Mouse (Mus musculus) C2C12 (cell line): ENCODE measurements at regions not wholly inside any gene's neighbourhood (a gene's known extent, or its start where the extent isn't known, plus 50 kb on each side); places are given as distances from the start of the nearest gene placed in this dataset.

Experiments
- H3K27me3 ChIP-seq: one replicate; pipeline ENCODE4 v1.6.1; 2011; ENCODE audit not compliant: control insufficient read depth, insufficient read depth, insufficient read length
- H3K36me3 ChIP-seq: one replicate; pipeline ENCODE4 v1.6.1; 2011; ENCODE audit not compliant: control insufficient read depth, insufficient read depth
- H3K4me3 ChIP-seq: one replicate; pipeline ENCODE4 v1.5.1; 2011; ENCODE audit warnings: mild to moderate bottlenecking, control low read depth; ENCODE audit not compliant: poor library complexity, insufficient read depth, severe bottlenecking
- H3K79me2 ChIP-seq: one replicate; pipeline ENCODE4 v1.6.1; 2011; ENCODE audit not compliant: control insufficient read depth, insufficient read depth
- H3K79me3 ChIP-seq: one replicate; pipeline ENCODE4 v1.6.1; 2011; ENCODE audit warnings: low read depth, control low read depth
- H3ac ChIP-seq: one replicate; pipeline ENCODE3; 2011; ENCODE audit warnings: low read depth; ENCODE audit not compliant: control insufficient read depth, insufficient read length
- CEBPB ChIP-seq: IDR thresholded peaks from one replicate; pipeline ENCODE4 v1.6.1; 2011; ENCODE audit warnings: low read depth, mild to moderate bottlenecking, control low read depth, moderate library complexity
- CTCF ChIP-seq: IDR thresholded peaks from one replicate; pipeline ENCODE4 v1.5.1; 2011; ENCODE audit not compliant: control insufficient read depth, insufficient read depth, insufficient read length
- FOSL1 ChIP-seq: IDR thresholded peaks from one replicate; pipeline ENCODE4 v1.8.0; 2011; ENCODE audit warnings: mild to moderate bottlenecking, low read length; ENCODE audit not compliant: poor library complexity, insufficient read depth, severe bottlenecking
- MAX ChIP-seq: IDR thresholded peaks from one replicate; pipeline ENCODE4 v1.6.1; 2011; ENCODE audit warnings: mild to moderate bottlenecking, control low read depth
- MYOD1 ChIP-seq: IDR thresholded peaks from one replicate; pipeline ENCODE4 v1.6.1; 2011; ENCODE audit warnings: low read depth; ENCODE audit not compliant: control insufficient read depth, insufficient read length
- MYOG ChIP-seq: IDR thresholded peaks from one replicate; pipeline ENCODE4 v1.6.1; 2011; ENCODE audit not compliant: control insufficient read depth, insufficient read length; ENCODE audit errors: extremely low read depth
- USF1 ChIP-seq: IDR thresholded peaks from one replicate; pipeline ENCODE4 v1.6.1; 2011; ENCODE audit warnings: low read depth, mild to moderate bottlenecking, control low read depth, moderate library complexity

- no peak overlapping the region for H3ac ChIP-seq
- H3K36me3 ChIP-seq = no peaks in the 10 kb centered on the region
These were observed 513.4 kb upstream of the Gm26657 start for GRCm38 (mm10) chr4:56226493-56226892.

GRCm38 (mm10) chr4:56224542-56224941 lies 515.3 kb upstream of the Gm26657 start:
- H3K79me2 ChIP-seq = no peaks in the 10 kb centered on the region
- H3ac ChIP-seq = no peak overlapping the region

More at GRCm38 (mm10) chr4:56226493-56226892, 513.4 kb upstream of the Gm26657 start:
- TF ChIP-seq FOSL1 = no peak
- TF ChIP-seq MAX = peak; percentile 12
- TF ChIP-seq MYOD1 = no peak
- no peak for TF ChIP-seq CTCF
- TF ChIP-seq CEBPB = no peak
- TF ChIP-seq USF1 = no peak
- TF ChIP-seq MYOG = no peak
- Histone ChIP-seq H3K4me3 (no peak overlapping the region), H3K79me3 (no peaks in the 10 kb centered on the region), H3K79me2 (no peaks in the 10 kb centered on the region), H3K27me3 (no peaks in the 10 kb centered on the region)

GRCm38 (mm10) chr4:56222023-56222776 lies 517.7 kb upstream of the Gm26657 start:
- no peaks in the 10 kb centered on the region for H3K79me3 ChIP-seq
- no peaks in the 10 kb centered on the region for H3K36me3 ChIP-seq
- TF ChIP-seq USF1 (no peak), FOSL1 (no peak), MAX (no peak), CEBPB (no peak), MYOD1 (peak; percentile 53), CTCF (peak; percentile 72), MYOG (no peak)
- H3K79me2 ChIP-seq = no peaks in the 10 kb centered on the region
- peak overlapping the region; percentile 35 for H3ac ChIP-seq
- no peaks in the 10 kb centered on the region for H3K27me3 ChIP-seq
- no peak overlapping the region for H3K4me3 ChIP-seq

More at GRCm38 (mm10) chr4:56224542-56224941, 515.3 kb upstream of the Gm26657 start:
- Histone ChIP-seq H3K79me3 (no peaks in the 10 kb centered on the region), H3K4me3 (no peak overlapping the region), H3K27me3 (no peaks in the 10 kb centered on the region), H3K36me3 (no peaks in the 10 kb centered on the region)
- TF ChIP-seq CEBPB (no peak), MYOG (no peak)

- TF ChIP-seq CEBPB (no peak), FOSL1 (no peak), USF1 (no peak), MAX (no peak), CTCF (no peak), MYOG (no peak), MYOD1 (no peak)
- no peak overlapping the region for H3ac ChIP-seq
- H3K27me3 ChIP-seq = no peaks in the 10 kb centered on the region
- H3K79me2 ChIP-seq = no peaks in the 10 kb centered on the region
- H3K36me3 ChIP-seq = no peaks in the 10 kb centered on the region
- H3K4me3 ChIP-seq = no peak overlapping the region
- no peaks in the 10 kb centered on the region for H3K79me3 ChIP-seq
These were observed 519.3 kb upstream of the Gm26657 start for GRCm38 (mm10) chr4:56220531-56220930.

- Histone ChIP-seq H3K79me2 (no peaks in the 10 kb centered on the region), H3K4me3 (no peak overlapping the region), H3ac (no peak overlapping the region), H3K79me3 (no peaks in the 10 kb centered on the region), H3K36me3 (no peaks in the 10 kb centered on the region), H3K27me3 (no peaks in the 10 kb centered on the region)
- no peak for TF ChIP-seq CEBPB
- TF ChIP-seq FOSL1 = no peak
- no peak for TF ChIP-seq USF1
- TF ChIP-seq MYOG = no peak
- no peak for TF ChIP-seq MYOD1
These were observed 530.4 kb upstream of the Gm26657 start for GRCm38 (mm10) chr4:56209499-56209898.

GRCm38 (mm10) chr4:56207726-56208125 lies 532.1 kb upstream of the Gm26657 start:
- Histone ChIP-seq H3K4me3 (no peak overlapping the region), H3ac (no peak overlapping the region), H3K79me2 (no peaks in the 10 kb centered on the region), H3K27me3 (no peaks in the 10 kb centered on the region), H3K79me3 (no peaks in the 10 kb centered on the region), H3K36me3 (no peaks in the 10 kb centered on the region)
- no peak for TF ChIP-seq CEBPB
- no peak for TF ChIP-seq FOSL1
- no peak for TF ChIP-seq MAX
- no peak for TF ChIP-seq MYOG
- no peak for TF ChIP-seq USF1
- no peak for TF ChIP-seq MYOD1
